Mouse (Mus musculus): ENCODE data around the gene Lcn12. TPM values are rescaled to one million over a fixed set of nuclear protein-coding genes. Genes with fewer than 3 reads are reported as not detected.

Gene Lcn12
- not detected for total RNA-seq (2021)
- long read RNA-seq, experiment 1, result 0 reads
- long read RNA-seq, experiment 2, result 0 reads

- no peak for DNase-seq
- intact Hi-C loops (cut with DNase I; ENCODE audit: low total_unique reads), result no loop called here
Observed at GRCm38 (mm10) chr2:25493476-25493961, at the start of gene Lcn12. TSS of gene Lcn12 (minus strand) at chr2:25493911.

DNA sequence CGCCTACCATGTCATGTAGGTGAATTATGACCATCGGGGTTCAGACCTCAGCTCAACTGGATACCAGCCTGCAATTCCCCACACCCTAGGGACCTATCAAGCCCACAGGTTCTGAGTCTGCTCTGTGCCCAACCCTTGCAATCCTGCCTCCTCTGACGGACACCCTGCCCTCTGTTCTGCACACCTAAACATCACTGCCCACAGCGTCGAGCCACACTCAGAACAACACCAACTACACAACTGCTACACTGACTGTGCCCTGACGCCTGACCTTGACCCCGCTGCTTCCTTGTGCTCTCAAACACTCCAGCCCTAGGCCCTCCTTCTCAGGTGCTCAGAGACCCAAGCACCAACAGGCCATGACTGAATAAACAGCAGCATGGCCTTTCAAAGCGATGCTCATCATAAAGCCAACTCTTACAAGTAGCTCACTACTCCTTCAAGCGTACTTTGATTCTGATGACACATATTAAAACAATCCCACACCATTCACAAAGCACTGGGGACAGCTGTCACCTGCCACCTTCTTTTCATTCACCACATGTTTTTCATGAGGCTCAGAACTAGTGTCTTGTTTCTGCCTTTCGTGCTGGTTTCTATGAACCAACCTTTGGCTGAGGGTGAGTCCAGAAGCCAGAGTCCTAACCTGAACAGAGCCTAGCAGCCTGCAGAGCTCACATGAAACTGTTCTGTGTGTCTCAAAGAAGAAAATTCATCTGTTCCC, 48.1 kb upstream of the Lcn12 start:
- intact Hi-C loops (cut with DNase I; ENCODE audit: low total_unique reads), result no loop called here
- DNase-seq, result no peak

GRCm38 (mm10) chr2:25540541-25540948, 46.8 kb upstream of the Lcn12 start:
- intact Hi-C loops (cut with DNase I; ENCODE audit: low total_unique reads), result no loop called here
- DNase-seq, result no peak

- intact Hi-C loops (cut with DNase I; ENCODE audit: low total_unique reads), result no loop called here
- DNase-seq, result no peak
Observed at GRCm38 (mm10) chr2:25536531-25536930, 42.8 kb upstream of the Lcn12 start.

- DNase-seq, result no peak
- intact Hi-C loops (cut with DNase I; ENCODE audit: low total_unique reads), result no loop called here
Observed at GRCm38 (mm10) chr2:25534866-25535182, 41.1 kb upstream of the Lcn12 start.

DNA sequence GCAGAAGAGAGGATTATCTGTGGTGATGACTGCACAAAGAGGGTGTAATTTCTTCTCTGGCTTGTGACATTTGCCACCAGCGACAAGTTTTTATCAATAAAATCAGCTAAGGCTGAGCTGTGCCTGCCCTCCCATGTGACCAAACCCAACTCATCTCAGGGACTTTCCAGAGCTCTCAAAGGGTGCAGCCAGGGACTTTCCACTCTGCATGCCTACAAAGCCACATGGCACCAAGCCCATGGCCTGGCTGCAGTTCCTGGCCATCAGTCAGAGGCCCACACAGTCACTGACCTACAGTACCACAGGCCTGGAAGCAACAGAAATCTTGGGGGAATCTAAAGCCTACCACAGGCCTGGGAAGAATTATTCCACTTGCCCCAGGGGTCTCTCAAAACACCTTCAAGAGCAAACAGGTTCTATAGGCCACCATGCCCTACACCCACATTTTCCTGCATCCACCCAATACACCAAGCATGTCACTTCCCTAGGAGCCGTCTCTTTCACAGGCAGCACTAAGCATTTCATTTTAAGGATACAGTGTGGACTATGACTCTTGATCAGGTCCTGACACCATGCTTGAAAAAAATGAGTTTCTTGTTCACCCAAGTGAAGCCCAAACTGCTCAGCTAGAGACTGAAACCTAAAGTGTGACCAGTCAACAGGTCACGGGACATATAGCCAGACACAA, 40.6 kb upstream of the Lcn12 start:
- DNase-seq, result peak; percentile 89
- intact Hi-C loops (cut with DNase I; ENCODE audit: low total_unique reads), result no loop called here

- intact Hi-C loops (cut with DNase I; ENCODE audit: low total_unique reads), result no loop called here
Observed at GRCm38 (mm10) chr2:25533707-25534106, 40.0 kb upstream of the Lcn12 start.

DNA sequence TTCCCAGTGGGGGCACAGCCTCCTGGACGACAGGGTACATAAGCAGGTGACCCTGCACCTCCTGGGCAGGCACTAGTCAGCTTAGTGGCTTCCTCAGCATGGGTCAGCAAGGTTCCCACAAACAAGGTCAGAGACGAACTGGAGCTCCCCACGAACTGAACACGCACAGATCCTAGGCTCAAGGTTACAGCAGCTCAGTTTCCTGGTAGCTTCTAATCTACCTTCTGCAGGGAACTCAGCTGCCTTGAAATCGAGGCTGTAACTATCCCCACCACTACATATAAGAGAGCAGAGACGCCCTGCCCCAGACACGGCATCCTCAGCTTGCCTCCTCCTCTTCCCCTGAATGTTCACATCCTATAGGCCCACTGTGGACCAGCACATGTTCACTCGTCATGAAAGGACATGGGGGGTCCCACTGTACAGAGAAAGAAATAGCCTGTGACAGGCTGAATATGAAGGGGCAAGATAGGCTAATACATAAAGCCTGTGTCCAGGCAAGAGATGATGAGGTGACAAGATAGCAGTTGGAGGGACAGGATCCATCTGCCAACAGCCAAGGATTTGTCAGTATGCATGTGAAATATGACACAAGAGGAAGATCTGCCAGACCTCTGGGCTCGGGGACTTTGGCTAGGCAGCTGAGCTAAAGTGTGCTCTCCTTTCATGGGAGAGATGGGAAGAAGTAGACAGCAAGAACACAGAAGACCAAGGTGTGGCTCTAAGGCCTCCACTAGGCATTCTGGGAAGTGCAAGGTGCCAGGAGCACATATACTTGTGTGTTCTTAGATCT, 33.0 kb upstream of the Lcn12 start:
- no peak for DNase-seq
- intact Hi-C loops (cut with DNase I; ENCODE audit: low total_unique reads), result no loop called here

More at GRCm38 (mm10) chr2:25533707-25534106, 40.0 kb upstream of the Lcn12 start:
- no peak for DNase-seq

- intact Hi-C loops (cut with DNase I; ENCODE audit: low total_unique reads), result loop anchor here (2.0 to 10.0 kb wide), 2 partner anchors 39 to 65 kb away; partner anchors contain the start of genes Mamdc4 and Phpt1
- no peak for DNase-seq
Observed at GRCm38 (mm10) chr2:25509912-25510311, 16.2 kb upstream of the Lcn12 start.

DNA sequence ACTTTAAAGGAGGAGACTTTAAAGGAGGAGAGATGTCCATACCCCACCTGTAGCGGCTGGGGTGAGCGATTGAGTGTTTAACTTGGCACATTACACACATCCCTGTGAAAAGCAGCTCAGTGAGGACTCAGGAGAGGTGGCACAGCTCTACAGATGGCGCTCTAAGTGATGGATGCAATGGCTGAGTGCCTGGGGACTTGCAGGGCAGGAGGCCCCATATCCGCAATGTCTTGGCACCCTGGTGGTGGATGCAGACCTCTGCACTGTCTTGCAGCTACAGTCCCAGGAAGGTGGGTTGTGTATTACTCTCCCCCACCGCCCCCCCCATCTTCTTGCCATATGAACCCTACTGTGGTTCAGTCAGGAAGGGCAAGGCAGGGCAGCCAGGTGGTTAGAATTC, 13.3 kb upstream of the Lcn12 start:
- intact Hi-C loops (cut with DNase I; ENCODE audit: low total_unique reads), result no loop called here
- no peak for DNase-seq

DNA sequence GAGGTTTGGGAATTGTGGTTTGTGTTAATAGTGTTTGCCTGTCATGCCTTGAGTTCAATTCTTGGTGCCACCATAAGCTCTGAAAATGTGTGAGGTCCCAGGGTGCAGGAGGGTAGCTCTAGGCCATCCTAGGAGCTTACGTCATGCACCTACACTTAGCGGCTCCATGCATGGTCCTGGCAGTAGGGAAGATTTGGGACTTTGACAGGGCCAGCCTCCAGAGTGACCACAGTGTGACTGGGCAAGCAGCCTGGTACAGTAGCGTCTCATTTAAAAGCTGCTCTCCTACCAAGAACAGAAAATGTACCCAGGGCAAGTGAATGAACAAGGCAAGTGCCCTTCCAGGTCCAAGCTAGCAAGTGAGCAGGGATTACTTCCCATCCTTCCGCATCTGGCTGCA, 12.1 kb upstream of the Lcn12 start:
- DNase-seq, result no peak
- intact Hi-C loops (cut with DNase I; ENCODE audit: low total_unique reads), result no loop called here

DNA sequence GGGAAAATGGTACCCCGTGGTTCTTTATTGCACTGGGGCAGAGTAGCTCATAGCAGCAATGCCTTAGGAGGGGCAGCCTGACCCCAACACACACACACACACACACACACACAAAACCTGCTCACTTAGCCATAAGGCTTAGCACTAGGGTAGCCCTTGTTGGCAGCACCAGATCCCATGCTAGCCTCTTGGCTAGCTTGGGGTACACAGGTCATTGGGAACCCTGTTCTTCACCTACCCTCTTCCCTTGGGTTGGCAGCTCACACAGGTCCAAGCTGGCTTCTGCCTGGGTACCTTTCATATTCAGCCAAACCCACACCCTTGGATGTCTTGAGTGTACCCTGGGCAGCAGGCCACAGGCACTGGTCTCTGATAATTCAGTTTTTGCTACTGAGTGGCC, 11.3 kb upstream of the Lcn12 start:
- intact Hi-C loops (cut with DNase I; ENCODE audit: low total_unique reads), result no loop called here
- no peak for DNase-seq

GRCm38 (mm10) chr2:25504538-25504937, 10.8 kb upstream of the Lcn12 start:
- intact Hi-C loops (cut with DNase I; ENCODE audit: low total_unique reads), result no loop called here
- no peak for DNase-seq

- no peak for DNase-seq
- intact Hi-C loops (cut with DNase I; ENCODE audit: low total_unique reads), result no loop called here
Observed at GRCm38 (mm10) chr2:25502726-25503125, 9.0 kb upstream of the Lcn12 start.

DNA sequence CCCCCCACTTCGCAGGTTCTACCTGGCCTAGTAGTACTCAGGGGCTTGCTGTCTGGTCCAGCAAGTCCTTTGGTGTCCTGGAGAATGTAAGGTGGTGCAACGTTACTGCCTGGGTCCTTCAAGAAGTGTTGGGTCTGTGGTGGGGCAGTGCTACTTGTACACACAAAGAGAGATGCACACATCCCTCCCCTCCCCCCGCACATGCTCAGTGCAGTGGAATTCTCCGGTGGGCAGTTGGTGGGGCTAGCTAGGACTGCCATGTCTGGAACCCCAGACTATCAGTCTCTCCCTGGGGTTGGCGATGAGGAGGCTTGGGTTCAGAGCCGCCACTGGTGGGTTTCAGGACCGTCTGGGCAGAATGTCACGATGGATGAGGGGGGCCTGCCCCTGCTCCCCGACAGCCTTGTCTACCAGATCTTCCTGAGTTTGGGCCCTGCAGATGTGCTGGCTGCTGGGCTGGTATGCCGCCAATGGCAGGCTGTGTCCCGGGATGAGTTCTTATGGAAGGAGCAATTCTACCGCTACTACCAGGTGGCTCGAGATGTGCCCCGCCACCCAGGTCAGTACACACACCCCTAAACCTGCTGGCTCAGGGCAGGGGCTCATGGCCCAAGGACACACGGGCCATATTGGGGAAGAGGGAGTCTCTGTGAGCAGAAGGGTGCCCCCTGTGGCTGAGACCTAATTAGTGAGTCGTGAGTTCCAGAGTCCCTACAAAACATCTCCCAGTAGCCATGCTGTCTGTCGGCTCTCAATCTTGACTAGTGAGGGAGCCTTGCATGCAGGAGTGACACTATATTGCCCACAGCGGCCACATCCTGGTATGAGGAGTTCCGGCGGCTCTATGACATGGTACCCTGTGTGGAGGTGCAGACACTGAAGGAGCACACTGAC, 8.1 kb upstream of the Lcn12 start, which contains the start of gene C8g:
Gene C8g, minus strand, starts transcription at position 127 of the 894 bp plus-strand sequence.
- DNase-seq, result no peak
- intact Hi-C loops (cut with DNase I; ENCODE audit: low total_unique reads), result no loop called here

GRCm38 (mm10) chr2:25500576-25501405, 7.1 kb upstream of the Lcn12 start, which contains the start of gene Fbxw5:
TSS of gene Fbxw5 (plus strand) at chr2:25500750.
- peak; percentile 90 for DNase-seq
- intact Hi-C loops (cut with DNase I; ENCODE audit: low total_unique reads), result no loop called here

DNA sequence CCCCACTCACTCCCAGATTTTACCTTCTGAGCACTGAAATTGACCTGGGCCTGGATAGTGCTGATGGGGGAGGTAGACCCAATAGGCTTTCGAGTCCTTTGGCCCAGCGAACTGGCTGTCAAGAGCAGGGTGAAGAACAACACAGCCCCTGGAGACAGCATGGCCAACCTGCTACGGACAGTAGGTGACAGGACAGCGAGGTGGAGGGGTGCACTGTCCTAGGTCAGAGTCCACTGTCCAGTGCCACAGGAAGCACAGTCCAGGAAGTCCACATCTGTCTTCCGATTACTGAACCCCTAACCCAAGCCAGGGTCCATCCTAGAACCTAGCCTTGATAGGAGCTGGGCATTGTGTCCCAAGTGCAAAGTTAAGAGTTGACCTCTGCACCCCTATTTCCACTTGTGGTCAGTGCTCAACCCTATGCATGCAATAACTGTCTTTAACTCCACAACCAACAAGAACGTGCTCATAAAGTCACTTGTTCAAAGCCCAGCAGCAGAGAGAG, 6.4 kb upstream of the Lcn12 start:
- DNase-seq, result no peak
- intact Hi-C loops (cut with DNase I; ENCODE audit: low total_unique reads), result no loop called here
